ENCODE assay signal across 11 mouse cellular contexts in the genomic region with DNA sequence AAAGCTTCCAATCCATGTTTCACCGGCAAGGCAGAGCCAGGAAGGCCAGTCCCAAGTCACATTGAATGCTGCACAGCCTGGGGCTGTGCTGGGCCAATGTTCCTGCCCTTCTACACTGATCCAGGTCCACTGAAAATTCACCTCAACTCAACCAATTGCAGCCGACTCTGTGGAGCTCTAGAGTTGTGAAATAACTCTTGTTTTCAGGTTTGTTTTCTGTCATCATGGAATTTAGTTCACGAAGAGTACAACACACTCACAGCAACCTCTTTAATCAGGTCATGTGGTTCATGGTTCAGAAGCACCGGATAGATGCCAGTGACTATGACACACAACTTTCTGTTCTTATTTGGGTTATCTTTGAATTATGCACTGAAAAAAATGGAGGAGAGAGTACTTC.
"Had no signal": no experiment of that assay in that cellular context is flagged by ENCODE, and none has a peak within 500 bp of the region (broad histone marks: within the 10 kb centered on the region; RNA-seq: fewer than 3 reads in every experiment).

No protein-coding gene starts in this region.

- H3K27me3 ChIP-seq: limb, embryonic 15.5 days had no signal

- ATAC-seq: lung, postnatal 0 days had no signal

- H3K36me3 ChIP-seq: kidney, embryonic 15.5 days; limb, embryonic 15.5 days had no signal

- H3K27ac ChIP-seq: kidney, embryonic 15.5 days; left cerebral cortex, adult 2 months; limb, embryonic 15.5 days; liver, embryonic 14.5 days had no signal

- H3K4me2 ChIP-seq: kidney, embryonic 15.5 days; limb, embryonic 15.5 days had no signal

- DNase-seq: kidney, adult 2 months; kidney, postnatal 14 days; lung, adult 2 months; lung, postnatal 36 days; right cerebral cortex, postnatal 14 days; thymus, postnatal 4 days had no signal

- H3K9me3 ChIP-seq: kidney, embryonic 15.5 days; limb, embryonic 15.5 days had no signal

- H3K4me3 ChIP-seq: kidney, embryonic 15.5 days; left cerebral cortex, adult 2 months; limb, embryonic 15.5 days had no signal

- H3K4me1 ChIP-seq: limb, embryonic 15.5 days had no signal

- H3K9ac ChIP-seq: kidney, embryonic 15.5 days; limb, embryonic 15.5 days; liver, embryonic 14.5 days had no signal
